Mouse (Mus musculus) heart, postnatal 10 days (tissue): ENCODE measurements around the gene Gm14744. TPM values are rescaled to one million over a fixed set of nuclear protein-coding genes. Genes with fewer than 3 reads are reported as not detected.
A peak's percentile ranks its signal among the peaks of the same experiment; 100 is the strongest.
"Not testable (repeated sequence)": the region's sequence is repeated elsewhere in the genome, so short reads cannot be mapped to it uniquely, and the experiment has no call there.

ENCODE experiments used
- DNase-seq, 2 experiments: peaks; one replicate each; pipeline ENCODE4 v3.0.0; 2021
- intact Hi-C: fragments of 180-260 bp; cut with DNase I; formaldehyde crosslinking; loops from one replicate; pipeline ENCODE4 v1.15.1; 2025
- total RNA-seq, 2 experiments: library from RNA; stranded (reverse); gene quantifications; 2 replicates each; pipeline ENCODE4 v1.2.3; 2021

The Gm14744 gene
- not detected for total RNA-seq

GRCm38 (mm10) chrX:77864458-77864857, at the start of gene Gm14744:
Gene Gm14744, plus strand, starts transcription at chrX:77864758.
- intact Hi-C loops, DNase-seq: not testable (repeated sequence)

- intact Hi-C loops, result no loop called here
- no peak for DNase-seq
Measured at GRCm38 (mm10) chrX:77853523-77853922, 11.0 kb upstream of the Gm14744 start, which contains the start of gene Pbsn. Gene Pbsn, minus strand, starts transcription at chrX:77853623.

GRCm38 (mm10) chrX:77880033-77880432, 15.5 kb downstream of the Gm14744 start:
- peak in 1 of 2 experiments; percentile 0 for DNase-seq
- intact Hi-C loops, result not testable (repeated sequence)

Other genes starting within 250 kb of the Gm14744 start
- gene Prkx, start 68.5 kb upstream of the Gm14744 start, total RNA-seq, result 10 to 100 TPM; 23.3 to 24.4 TPM
- gene Pbsn, start 11.1 kb upstream of the Gm14744 start, total RNA-seq, result not detected
- gene 5430402E10Rik, start 60.3 kb downstream of the Gm14744 start, total RNA-seq, result not detected
- gene Obp1a, start 226.6 kb downstream of the Gm14744 start, total RNA-seq, result not detected